Mouse (Mus musculus) adrenal gland, adult 2 months (tissue): Measurements from ENCODE around the gene Acy3. TPM values are rescaled to one million over a fixed set of nuclear protein-coding genes. Genes with fewer than 3 reads are reported as not detected.
"Not testable (repeated sequence)": the region's sequence is repeated elsewhere in the genome, so short reads cannot be mapped to it uniquely, and the experiment has no call there.

Source experiments
- DNase-seq: peaks from one replicate; pipeline ENCODE4 v3.0.0; 2021
- polyA plus RNA-seq: library from polyadenylated mRNA; depleted of rRNA; stranded (reverse); fragments of >200 nt; gene quantifications from 2 replicates; pipeline ENCODE4 v1.2.3, GENCODE M21; 2012
- total RNA-seq, 2 experiments: library from RNA; stranded (reverse); gene quantifications; 2 replicates each; pipeline ENCODE4 v1.2.3; 2021

The Acy3 gene
- total and polyA plus RNA-seq, 3 experiments = 16.5 to 80.5 (median 22.7) TPM

GRCm38 (mm10) chr19:4003641-4004040, 17.3 kb downstream of the Acy3 start:
- DNase-seq = no peak

GRCm38 (mm10) chr19:4004331-4004730, 18.0 kb downstream of the Acy3 start:
- DNase-seq = no peak

GRCm38 (mm10) chr19:4005091-4005490, 18.7 kb downstream of the Acy3 start:
- no peak for DNase-seq

DNA sequence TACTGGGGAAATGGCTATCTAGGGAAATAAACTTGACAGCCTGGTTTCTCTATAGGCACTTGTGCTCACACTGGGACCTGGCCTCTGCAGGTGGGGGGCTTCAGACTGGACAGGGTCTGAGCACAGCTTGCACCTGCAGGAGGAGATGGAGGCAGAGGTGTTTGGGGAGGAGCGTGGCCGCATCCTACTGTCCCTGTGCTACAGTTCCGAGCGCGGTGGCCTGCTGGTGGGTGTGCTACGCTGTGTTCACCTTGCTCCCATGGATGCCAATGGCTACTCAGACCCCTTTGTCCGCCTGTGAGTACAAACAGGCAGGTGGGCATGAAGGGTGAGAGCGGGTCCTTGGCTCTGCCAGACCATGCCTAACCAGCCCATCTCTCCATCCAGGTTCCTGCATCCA, 19.6 kb downstream of the Acy3 start:
- no peak for DNase-seq

GRCm38 (mm10) chr19:4011086-4011485, 24.7 kb downstream of the Acy3 start:
- no peak for DNase-seq

- peak; percentile 98 for DNase-seq
Measured at GRCm38 (mm10) chr19:4012432-4013022, 26.2 kb downstream of the Acy3 start, which contains the start of gene Ndufv1. Ndufv1 (minus strand) TSS chr19:4012806.

GRCm38 (mm10) chr19:4013066-4013465, 26.7 kb downstream of the Acy3 start:
- DNase-seq = no peak

DNA sequence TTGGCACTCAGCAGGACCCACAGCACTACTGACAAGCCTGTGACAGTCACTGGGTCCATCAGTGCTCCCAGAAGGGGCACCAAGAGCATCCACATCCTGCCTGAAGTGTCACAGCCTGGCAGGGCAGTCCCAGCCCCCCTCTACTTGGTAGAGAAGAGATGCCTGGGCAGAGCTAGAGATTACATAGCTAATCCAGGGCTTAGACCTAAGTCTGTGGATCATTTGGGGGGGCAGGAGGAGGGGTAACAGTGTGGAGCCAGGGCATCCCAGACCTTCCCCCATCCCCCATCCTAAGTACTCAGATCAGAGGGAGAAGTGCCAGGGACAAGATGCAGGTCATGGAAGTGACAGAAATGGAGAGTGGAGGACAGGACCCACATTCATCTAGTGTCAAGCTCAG, 28.4 kb downstream of the Acy3 start:
- DNase-seq = no peak

DNA sequence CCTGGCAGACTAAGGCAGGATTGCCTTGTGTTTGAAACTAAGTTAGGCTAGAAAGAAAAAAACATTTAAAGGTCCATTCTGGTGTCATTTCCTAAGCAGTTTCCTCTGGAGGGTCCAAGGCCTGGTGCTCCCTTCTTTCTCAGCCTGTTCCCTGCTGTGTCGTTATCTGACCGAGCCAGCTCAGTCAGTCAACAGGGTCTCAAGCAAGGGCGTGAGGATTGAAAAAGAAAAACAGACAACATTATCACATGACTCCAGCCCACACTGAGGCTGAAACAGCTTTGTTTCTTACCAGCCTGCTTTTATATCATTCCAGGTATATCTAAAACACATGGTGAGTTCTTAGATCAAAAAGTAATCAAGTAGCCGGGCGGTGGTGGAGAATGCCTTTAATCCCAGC, 29.3 kb downstream of the Acy3 start:
- no peak for DNase-seq

DNA sequence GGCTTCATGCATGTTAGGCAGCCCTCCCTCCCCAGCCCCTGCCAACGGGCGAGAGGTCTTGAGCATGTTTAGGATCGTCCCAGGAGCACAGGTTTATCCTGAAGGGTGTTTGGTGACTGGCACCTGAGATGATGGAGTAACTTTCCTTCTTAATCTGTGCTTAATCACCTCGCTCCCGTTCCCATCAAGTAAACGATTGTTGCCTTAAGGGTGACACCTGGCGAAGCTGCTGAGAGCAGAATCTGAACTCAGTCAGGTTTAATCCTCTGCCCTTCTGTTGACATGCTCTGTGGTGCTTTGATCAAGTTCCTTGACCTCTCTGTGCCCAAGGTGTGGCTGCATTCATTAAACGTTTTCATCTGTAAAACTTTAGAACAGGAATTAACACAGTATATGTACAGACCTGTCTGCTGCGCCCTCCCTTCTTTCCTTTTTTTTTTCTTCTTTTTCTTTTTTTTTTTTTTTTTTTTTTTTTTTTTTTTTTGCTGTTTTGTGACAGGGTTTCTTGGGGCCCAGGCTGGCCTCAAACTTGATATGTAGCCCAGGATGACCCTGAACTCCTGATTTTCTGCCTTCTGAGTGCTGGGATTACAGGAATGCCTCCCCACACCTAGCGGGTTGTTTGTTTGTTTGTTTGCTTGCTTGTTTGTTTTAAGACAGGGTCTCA, 31.7 kb downstream of the Acy3 start:
- no peak for DNase-seq

DNA sequence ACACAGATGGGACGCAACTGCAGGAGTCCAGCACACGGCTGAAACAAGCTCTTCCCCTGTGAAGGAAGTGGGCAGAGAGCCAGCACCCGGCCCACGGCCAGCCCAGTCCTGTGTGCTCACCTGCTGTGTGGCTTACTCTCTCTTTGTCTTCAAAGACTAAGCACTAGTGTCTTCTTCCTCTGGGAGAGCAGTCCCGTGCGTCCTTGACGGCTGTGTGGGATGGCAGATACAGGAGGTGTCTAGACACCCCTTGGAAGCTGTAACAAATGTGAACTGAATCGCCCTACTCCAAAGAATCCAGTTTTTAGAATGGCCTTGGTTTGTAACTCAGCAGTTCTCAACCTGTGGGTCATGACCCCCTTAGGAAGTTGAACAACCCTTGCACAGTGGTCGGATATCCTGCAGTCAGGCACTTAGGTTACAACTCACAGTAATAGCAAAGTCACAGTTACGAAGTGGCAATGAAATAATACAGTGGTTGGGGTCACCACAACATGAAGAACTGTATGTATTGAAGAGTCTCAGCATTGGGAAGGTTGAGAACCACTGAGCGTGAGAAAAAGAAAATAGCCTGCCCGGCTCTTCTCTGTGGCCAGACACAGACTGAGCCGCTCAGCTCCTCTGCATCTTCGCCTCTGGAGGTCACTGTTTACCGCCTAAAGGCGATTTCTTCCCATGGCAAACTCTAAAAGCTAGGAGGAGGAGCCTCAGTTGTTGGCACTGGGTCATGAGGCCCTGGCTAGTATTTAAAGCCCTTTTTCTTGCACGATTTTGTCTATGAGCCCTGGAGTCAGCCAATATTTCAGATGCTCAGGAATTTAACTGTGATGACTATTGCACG, 32.6 kb downstream of the Acy3 start:
- DNase-seq = peak; percentile 88

DNA sequence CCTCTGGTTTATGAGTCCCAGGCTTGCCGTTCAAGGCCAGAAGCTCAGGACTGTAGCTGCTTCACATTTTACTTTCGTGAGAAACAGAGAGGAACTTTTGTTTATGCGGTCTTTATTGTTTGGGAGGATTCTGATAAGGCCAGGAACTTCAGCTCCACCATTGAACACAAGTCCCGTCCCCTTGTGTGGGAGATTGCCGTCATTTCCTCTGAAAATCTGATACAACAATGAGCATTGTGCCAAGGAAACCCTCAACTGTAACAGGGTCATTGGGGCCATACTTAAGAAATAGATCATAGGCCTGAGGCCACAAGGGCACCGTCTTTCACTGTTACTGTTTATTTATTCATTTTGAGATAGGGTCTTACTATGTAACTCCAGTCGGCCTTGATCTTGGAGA, 36.8 kb downstream of the Acy3 start:
- no peak for DNase-seq

DNA sequence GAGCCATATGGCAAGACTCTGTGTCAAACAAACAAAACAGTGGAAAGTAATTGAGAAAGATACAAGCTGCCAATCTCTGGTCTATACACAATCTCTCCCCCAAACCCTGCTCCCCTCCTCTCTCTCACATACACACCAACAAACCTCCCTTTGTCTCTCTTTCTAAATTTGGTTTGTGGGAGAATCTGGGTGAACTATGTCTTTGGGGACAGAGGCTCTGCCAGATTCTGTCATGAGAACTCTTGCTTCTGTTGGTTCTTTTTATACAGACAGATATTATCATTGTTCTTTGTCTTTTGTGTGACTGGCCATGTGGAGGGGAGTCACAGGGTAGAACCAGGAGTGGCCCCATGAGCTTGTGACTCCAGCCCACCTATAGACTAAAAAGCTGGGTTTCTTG, 41.2 kb downstream of the Acy3 start:
- no peak for DNase-seq

DNA sequence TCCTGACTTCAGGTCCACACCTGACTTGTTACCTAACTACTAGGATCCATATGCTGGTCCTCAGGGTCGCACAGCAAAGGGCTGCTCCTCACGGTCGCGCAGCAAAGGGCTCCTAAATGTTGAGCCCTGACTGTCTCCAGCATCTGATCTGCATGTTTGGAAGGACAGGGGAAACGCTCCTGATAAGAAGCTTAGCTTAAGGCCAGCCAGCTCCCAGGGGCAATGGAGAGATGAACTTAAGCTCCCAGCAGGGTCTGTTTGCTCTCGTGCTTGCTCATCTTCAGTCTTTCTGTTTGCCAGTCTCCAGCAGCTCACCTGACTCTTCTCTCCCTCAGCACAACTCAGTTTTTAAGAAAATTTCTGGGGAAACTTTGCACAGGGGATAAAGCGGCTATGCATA, 46.3 kb downstream of the Acy3 start:
- DNase-seq = no peak

DNA sequence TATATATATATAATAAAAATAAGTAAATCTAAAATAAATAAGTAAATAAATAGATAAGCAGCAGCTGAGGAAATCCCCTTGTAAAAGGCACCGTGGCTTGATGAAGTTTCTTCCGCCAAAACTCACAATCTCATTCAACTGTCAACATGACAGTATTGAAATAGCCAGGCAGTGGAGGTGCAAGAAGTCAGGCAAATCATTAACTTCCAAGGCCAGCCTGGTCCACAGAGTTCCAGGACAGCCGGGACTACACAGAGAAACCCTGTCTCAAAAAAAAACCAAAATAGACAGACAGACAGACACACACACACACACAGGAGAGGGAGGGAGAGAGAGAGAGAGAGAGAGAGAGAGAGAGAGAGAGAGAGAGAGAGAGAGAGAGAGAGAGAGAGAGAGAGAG, 46.9 kb downstream of the Acy3 start:
- DNase-seq = no peak

DNA sequence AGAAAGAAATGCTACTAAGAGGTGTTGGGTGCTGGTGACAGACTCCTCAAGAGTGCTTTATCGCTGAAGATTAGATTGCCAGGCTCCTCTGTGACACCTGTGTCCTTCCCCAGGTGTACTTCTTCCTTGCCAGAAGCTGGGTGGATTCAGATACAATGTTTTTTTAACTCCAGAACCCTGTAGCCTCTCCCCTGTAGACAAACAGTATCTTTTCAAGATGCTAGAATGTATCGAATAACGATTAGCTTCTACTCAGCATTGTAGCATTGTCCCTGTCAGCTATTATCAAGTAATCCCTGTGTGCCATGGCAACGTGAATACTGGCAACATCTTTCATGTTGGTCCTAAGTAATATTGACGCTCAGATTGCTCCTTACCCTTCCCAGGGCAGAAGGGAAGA, 47.4 kb downstream of the Acy3 start:
- no peak for DNase-seq

DNA sequence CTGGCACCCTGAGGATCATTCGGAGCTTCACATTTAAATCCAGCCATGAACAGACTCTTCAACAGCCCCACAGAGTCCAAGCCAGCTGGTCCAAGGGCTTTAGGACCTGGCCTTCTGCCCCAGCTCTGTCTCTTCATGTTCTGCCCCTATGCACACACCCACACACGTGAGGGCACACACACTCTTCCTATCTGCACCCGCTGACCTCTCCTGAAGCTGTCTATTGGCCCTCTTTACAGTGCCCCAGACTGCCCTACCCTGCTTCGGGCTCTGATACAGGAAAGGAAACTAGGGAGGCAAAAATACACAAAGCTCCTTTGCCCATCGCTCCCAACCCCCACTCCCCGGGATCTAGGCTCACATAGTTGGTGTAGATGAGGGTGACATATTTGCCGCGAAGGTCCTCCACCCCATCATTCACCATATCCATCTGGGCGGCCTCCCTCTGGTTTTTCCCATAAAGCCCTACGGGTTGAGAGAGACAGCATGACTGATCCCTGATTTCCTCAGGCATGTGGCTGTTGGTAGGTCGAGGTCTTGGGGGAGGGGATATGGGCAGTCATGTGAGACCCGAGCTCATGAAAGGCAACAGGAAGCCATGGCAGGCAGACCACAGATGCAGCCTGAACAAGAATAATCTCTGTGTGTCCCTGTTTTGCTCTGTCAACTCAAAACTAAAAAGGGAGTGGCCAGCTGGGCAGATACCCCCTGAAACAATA, 50.1 kb downstream of the Acy3 start:
- no peak for DNase-seq

GRCm38 (mm10) chr19:4037154-4037787, 50.9 kb downstream of the Acy3 start:
- not testable (repeated sequence) for DNase-seq

DNA sequence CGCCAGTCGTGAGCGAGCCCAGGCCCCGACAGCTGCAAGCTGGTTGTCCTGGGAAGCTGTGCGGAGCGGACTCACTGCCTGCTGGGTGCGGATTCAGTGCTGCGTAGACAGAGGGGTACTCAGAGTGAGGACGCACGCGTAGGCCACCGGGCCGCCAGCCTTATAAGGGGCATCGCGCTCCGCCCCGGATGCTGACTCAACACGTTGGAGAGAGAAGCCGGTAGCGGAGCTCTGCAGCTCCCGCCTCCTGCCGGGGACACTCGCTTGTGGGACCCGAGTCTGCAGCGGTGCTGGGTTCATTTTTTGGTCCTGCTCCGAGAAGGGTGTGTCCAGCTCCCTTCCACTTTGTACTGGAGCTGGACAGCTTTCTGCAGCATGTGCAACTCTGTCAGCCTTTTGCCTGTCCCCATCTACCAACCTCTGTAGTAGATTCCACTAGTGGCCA, 51.4 kb downstream of the Acy3 start, which contains the start of gene Gstp1:
Gene Gstp1, minus strand, starts transcription at position 198 of the 445 bp plus-strand sequence.
- peak; percentile 93 for DNase-seq
